Comparison of ENCODE assay signal across 8 mouse cellular contexts in genomic region chr14:13284091-13284844, GRCm38 (mm10). TPM values are rescaled to one million over a fixed set of nuclear protein-coding genes. Genes with fewer than 3 reads are reported as not detected.
DNase-seq lines count a peak whose midpoint lies in the region; ATAC-seq lines count a peak whose summit lies in the region.

Synpr (plus strand) TSS chr14:13284780.

- no peak for DNase-seq in lung, postnatal 25 days (ENCODE audit: low spot score)
- DNase-seq in cerebellum, postnatal 10 days, result peak; percentile 97 to 99
- DNase-seq in frontal cortex, postnatal 10 days (ENCODE audit: low spot score in 2 of 2), result peak; percentile 68 to 69
- peak; percentile 51 to 60 for DNase-seq in layer of hippocampus, postnatal 25 days (ENCODE audit: extremely low spot score in 1 of 2, low spot score in 1 of 2)
- DNase-seq in midbrain, embryonic 11.5 days (ENCODE audit: low spot score, missing footprints), result peak; percentile 95
- DNase-seq in thymus, postnatal 36 days, result no peak

- H3K4me2 ChIP-seq in lung, embryonic 15.5 days, result peak within 1 kb of the TSS; percentile 64
- peak within 1 kb of the TSS; percentile 78 for H3K4me2 ChIP-seq in midbrain, embryonic 11.5 days
- peak within 1 kb of the TSS; percentile 79 for H3K4me2 ChIP-seq in stomach, embryonic 14.5 days (replicated peaks; ENCODE audit: low read depth, low read length)

- no peak within 1 kb of the TSS for H3K27ac ChIP-seq in lung, embryonic 15.5 days
- no peak within 1 kb of the TSS for H3K27ac ChIP-seq in midbrain, embryonic 11.5 days (ENCODE audit: low read depth, low read length)
- H3K27ac ChIP-seq in stomach, embryonic 14.5 days (ENCODE audit: low read length), result no peak within 1 kb of the TSS

- 0 out of 2 replicates have a peak, but pooled peaks cover 6% of the 10 kb centered on the region for H3K4me1 ChIP-seq in lung, embryonic 15.5 days
- H3K4me1 ChIP-seq in midbrain, embryonic 11.5 days (ENCODE audit: control insufficient read depth, insufficient read depth, low read length), result no peaks in the 10 kb centered on the region; the same call in 1 of the 2 replicates
- no peaks in the 10 kb centered on the region for H3K4me1 ChIP-seq in stomach, embryonic 14.5 days (ENCODE audit: control insufficient read depth, insufficient read depth, low read length)

- H3K9ac ChIP-seq in lung, embryonic 15.5 days, result 0 out of 2 replicates have a peak within 1 kb of the TSS, but pooled peaks have one; percentile 22
- H3K9ac ChIP-seq in midbrain, embryonic 11.5 days (ENCODE audit: low read length), result peak within 1 kb of the TSS; percentile 56
- no peak within 1 kb of the TSS for H3K9ac ChIP-seq in stomach, embryonic 14.5 days (replicated peaks; ENCODE audit: low read depth, low read length)

- peak within 1 kb of the TSS; percentile 32 for H3K4me3 ChIP-seq in lung, embryonic 15.5 days
- peak within 1 kb of the TSS; percentile 33 for H3K4me3 ChIP-seq in midbrain, embryonic 11.5 days (ENCODE audit: low read depth, low read length)
- peak within 1 kb of the TSS; percentile 31 for H3K4me3 ChIP-seq in stomach, embryonic 14.5 days (ENCODE audit: low read depth, low read length)

- no peaks in the 10 kb centered on the region for H3K36me3 ChIP-seq in lung, embryonic 15.5 days
- no peaks in the 10 kb centered on the region for H3K36me3 ChIP-seq in midbrain, embryonic 11.5 days (ENCODE audit: control insufficient read depth, insufficient read depth, low read length)
- H3K36me3 ChIP-seq in stomach, embryonic 14.5 days (ENCODE audit: control insufficient read depth, insufficient read depth, low read length), result no peaks in the 10 kb centered on the region

- peak; percentile 99 for ATAC-seq in lung, embryonic 15.5 days (ENCODE audit: borderline replicate concordance, extremely low read depth, low FRiP score, low TSS enrichment)
- peak; percentile 100 for ATAC-seq in midbrain, embryonic 11.5 days (ENCODE audit: low FRiP score)
- ATAC-seq in stomach, embryonic 14.5 days (ENCODE audit: insufficient number of reproducible peaks, insufficient read depth, low FRiP score, low read depth), result peak; percentile 99

- WGBS in lung, embryonic 15.5 days, result 9% methylated on average over 27 of the region's 27 CpGs
- WGBS in midbrain, embryonic 11.5 days, result 5% methylated on average over 25 of the region's 27 CpGs
- WGBS in stomach, embryonic 14.5 days, result 5% methylated on average over 27 of the region's 27 CpGs

- H3K27me3 ChIP-seq in lung, embryonic 15.5 days, result no peaks in the 10 kb centered on the region
- H3K27me3 ChIP-seq in midbrain, embryonic 11.5 days (ENCODE audit: control insufficient read depth, insufficient read depth, low read length), result no peaks in the 10 kb centered on the region; the same call in 1 of the 2 replicates
- H3K27me3 ChIP-seq in stomach, embryonic 14.5 days (ENCODE audit: control insufficient read depth, insufficient read depth, low read length), result no peaks in the 10 kb centered on the region

- no peaks in the 10 kb centered on the region for H3K9me3 ChIP-seq in lung, embryonic 15.5 days
- no peaks in the 10 kb centered on the region for H3K9me3 ChIP-seq in midbrain, embryonic 11.5 days (ENCODE audit: control insufficient read depth, low read length)
- no peaks in the 10 kb centered on the region for H3K9me3 ChIP-seq in stomach, embryonic 14.5 days (ENCODE audit: control insufficient read depth, low read depth, low read length)

RNA-seq across cellular contexts. Expression of gene Synpr, which starts in this region (rescaled TPM):
- 1.4 and 2.1 TPM in 2 replicates for polyA plus RNA-seq in lung, embryonic 15.5 days (2015; fragmentation: Nextera tagmentation; extraction: Ambion mirVana)
- total RNA-seq in layer of hippocampus, postnatal 25 days (2021), result 100 to 1,000 TPM; 192 to 194 TPM
- polyA plus RNA-seq in midbrain, embryonic 11.5 days (2014; fragmentation: Nextera tagmentation; extraction: Ambion mirVana), result 7.7 and 8.7 TPM in 2 replicates
- polyA plus RNA-seq in stomach, embryonic 14.5 days (2014; fragmentation: Nextera tagmentation; extraction: Ambion mirVana), result 6.9 and 8.1 TPM in 2 replicates

Comparison
In these comparisons a context has a peak if more than half of its experiments do, and no peak if none do; other contexts are left out.
1. DNase-seq: peak in cerebellum, postnatal 10 days (2 of 2), frontal cortex, postnatal 10 days (2 of 2), layer of hippocampus, postnatal 25 days (2 of 2) and midbrain, embryonic 11.5 days (single experiment); none in lung, postnatal 25 days (single experiment) and thymus, postnatal 36 days (0 of 2).
2. Peak in every context shown above with its lines, with median percentiles within 50 percentile points of each other: ATAC-seq, H3K4me2 ChIP-seq and H3K4me3 ChIP-seq.